Mouse (Mus musculus) left cerebral cortex, adult 18-20 months (tissue): Measurements from ENCODE around the gene Speer4d. TPM values are rescaled to one million over a fixed set of nuclear protein-coding genes. Genes with fewer than 3 reads are reported as not detected.
"Not testable (repeated sequence)": the region's sequence is repeated elsewhere in the genome, so short reads cannot be mapped to it uniquely, and the experiment has no call there.

Source experiments
- DNase-seq, 2 experiments: peaks; one replicate each; pipeline ENCODE4 v3.0.0; 2021 to 2022; ENCODE audit warnings: low spot score in 2 of 2, mixed read lengths in 1 of 2
- total RNA-seq, 2 experiments: library from RNA; stranded (reverse); gene quantifications; 2 replicates each; pipeline ENCODE4 v1.2.3; 2021

Speer4d gene
- total RNA-seq, 2 experiments from 2014 or later: not detected

DNA sequence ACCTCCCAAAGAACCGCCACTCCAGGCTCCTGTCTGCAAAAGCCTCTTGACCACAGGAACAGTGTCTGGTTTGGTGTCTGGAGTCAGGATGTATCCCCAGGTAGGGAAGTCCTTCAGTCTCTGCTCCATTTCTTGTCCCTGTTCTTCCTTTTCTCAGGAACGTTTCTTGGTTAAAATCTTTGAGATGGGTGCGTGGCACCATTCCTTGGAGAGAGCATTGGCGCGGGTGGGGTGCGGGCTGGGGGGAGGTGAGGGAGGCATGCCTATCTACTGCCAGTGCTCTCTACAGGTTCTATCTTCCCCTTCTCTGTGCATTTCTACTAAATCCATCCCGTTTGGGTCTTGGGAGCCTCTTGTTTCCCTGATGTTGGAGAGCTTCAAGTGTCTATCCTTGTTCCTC, 45.0 kb downstream of the Speer4d start:
- not testable (repeated sequence) for DNase-seq

- DNase-seq: not testable (repeated sequence)
Measured at GRCm38 (mm10) chr5:15670789-15671188, 51.9 kb downstream of the Speer4d start.

Other genes starting within 250 kb of the Speer4d start
- gene Gm21149, start 142.5 kb upstream of the Speer4d start, total RNA-seq: not detected
- gene Gm21190, start 89.8 kb upstream of the Speer4d start, total RNA-seq: not detected
- gene Gm21083, start 41.7 kb upstream of the Speer4d start, total RNA-seq: not detected
- gene 4930572O03Rik, start 38.0 kb downstream of the Speer4d start, total RNA-seq: not detected
- not detected for gene Speer4c, start 95.2 kb downstream of the Speer4d start, total RNA-seq